8 mouse cellular contexts compared by ENCODE assay signal in the genomic region with DNA sequence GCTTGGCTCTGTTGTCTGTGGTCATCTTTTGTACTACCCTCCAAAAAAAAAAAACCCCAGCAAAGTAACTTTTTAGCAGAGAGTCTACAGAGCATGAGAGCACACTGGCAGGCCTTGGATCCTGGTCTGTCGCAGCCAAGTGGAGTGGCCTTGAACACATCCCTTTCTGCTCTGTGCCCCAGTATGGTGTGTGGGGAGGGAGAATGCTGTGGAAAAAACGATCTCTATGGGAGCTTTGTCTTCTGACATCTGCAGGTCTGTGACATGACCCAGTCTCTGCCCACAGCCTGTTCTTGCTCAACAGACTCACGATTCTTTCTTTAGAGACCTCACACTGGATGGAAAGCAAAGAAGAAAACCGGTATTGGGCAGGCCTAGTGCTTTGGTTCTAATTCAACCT. TPM values are rescaled to one million over a fixed set of nuclear protein-coding genes. Genes with fewer than 3 reads are reported as not detected.
DNase-seq lines count a peak whose midpoint lies in the region; ATAC-seq and TF ChIP-seq lines count a peak whose summit lies in the region.

No protein-coding gene starts in this region.

- peak overlapping the region; percentile 45; the same call in 1 of the 2 replicates for H3K27ac ChIP-seq in cerebellum, adult 2 months (ENCODE audit: insufficient read depth, low read length)
- peak overlapping the region; percentile 89 for H3K27ac ChIP-seq in limb, embryonic 15.5 days

- no peaks in the 10 kb centered on the region for H3K27me3 ChIP-seq in cerebellum, adult 2 months (ENCODE audit: control insufficient read depth, insufficient read depth, low read length)
- H3K27me3 ChIP-seq in limb, embryonic 15.5 days, result no peaks in the 10 kb centered on the region

- ATAC-seq in cerebellum, adult (ENCODE audit: insufficient number of reproducible peaks, low FRiP score, low TSS enrichment), result no peak
- ATAC-seq in limb, embryonic 15.5 days (ENCODE audit: insufficient number of reproducible peaks, low FRiP score, low TSS enrichment, low read depth), result no peak

- H3K4me3 ChIP-seq in cerebellum, adult 2 months (replicated peaks; ENCODE audit: insufficient read depth, low read depth, low read length), result peak overlapping the region; percentile 14
- H3K4me3 ChIP-seq in limb, embryonic 15.5 days, result peak overlapping the region; percentile 78

- no peak overlapping the region for H3K9ac ChIP-seq in limb, embryonic 15.5 days

- DNase-seq in cerebellum, adult 2 months, result no peak
- peak; percentile 7 for DNase-seq in thymus, postnatal 4 days
- no peak for DNase-seq in thymus, postnatal 10 days (ENCODE audit: low spot score in 2 of 2)
- DNase-seq in testis, postnatal 14 days (ENCODE audit: low spot score), result peak; percentile 70
- no peak for DNase-seq in thymus, postnatal 36 days
- no peak for DNase-seq in ovary, postnatal 14 days (ENCODE audit: low spot score)

- peaks cover 20% of the 10 kb centered on the region for H3K4me1 ChIP-seq in cerebellum, adult 2 months (ENCODE audit: control insufficient read depth, insufficient read depth, low read length)
- H3K4me1 ChIP-seq in limb, embryonic 15.5 days, result peaks cover 36% of the 10 kb centered on the region

- no peak for TF ChIP-seq CTCF in cerebellum, adult 2 months (IDR thresholded peaks at IDR 0.05; ENCODE audit: borderline replicate concordance, insufficient read depth, low read depth, low read length)

- no peak for TF ChIP-seq POLR2A in cerebellum, adult 2 months (IDR thresholded peaks at IDR 0.05; ENCODE audit: borderline replicate concordance, insufficient read depth, low read length)

- H3K4me2 ChIP-seq in limb, embryonic 15.5 days, result peak overlapping the region; percentile 90

- WGBS in cerebellum, adult 2 months, result 46% methylated on average over 4 of the region's 4 CpGs
- WGBS in limb, embryonic 15.5 days, result 65% methylated on average over 4 of the region's 4 CpGs

- no peaks in the 10 kb centered on the region for H3K9me3 ChIP-seq in limb, embryonic 15.5 days

- H3K36me3 ChIP-seq in limb, embryonic 15.5 days, result peaks cover 30% of the 10 kb centered on the region

RNA-seq across cellular contexts. Expression of gene Mapk3, which starts 1.6 kb away (rescaled TPM):
- polyA plus RNA-seq in cerebellum, adult 2 months (2012; rRNA removed), result 212 and 229 TPM in 2 replicates
- polyA plus RNA-seq in limb, embryonic 15.5 days (2015; fragmentation: Nextera tagmentation; extraction: Ambion mirVana), result 65.2 and 68.3 TPM in 2 replicates

RNA-seq across cellular contexts. Expression of gene Gdpd3, which starts 5.2 kb away (rescaled TPM):
- polyA plus RNA-seq in cerebellum, adult 2 months (2012; rRNA removed), result 6.0 and 8.0 TPM in 2 replicates
- polyA plus RNA-seq in limb, embryonic 15.5 days (2015; fragmentation: Nextera tagmentation; extraction: Ambion mirVana), result 16.8 and 17.7 TPM in 2 replicates

RNA-seq across cellular contexts. Expression of gene Ypel3, which starts 15.8 kb away (rescaled TPM):
- 628 and 636 TPM in 2 replicates for polyA plus RNA-seq in cerebellum, adult 2 months (2012; rRNA removed)
- polyA plus RNA-seq in limb, embryonic 15.5 days (2015; fragmentation: Nextera tagmentation; extraction: Ambion mirVana), result 117 and 122 TPM in 2 replicates

RNA-seq across cellular contexts. Expression of gene Tbx6, which starts 20.3 kb away (rescaled TPM):
- polyA plus RNA-seq in cerebellum, adult 2 months (2012; rRNA removed), result 2.2 TPM in 2 replicates
- 0.37 and 0.46 TPM in 2 replicates for polyA plus RNA-seq in limb, embryonic 15.5 days (2015; fragmentation: Nextera tagmentation; extraction: Ambion mirVana)

RNA-seq across cellular contexts. Expression of gene Ppp4c, which starts 31.3 kb away (rescaled TPM):
- polyA plus RNA-seq in cerebellum, adult 2 months (2012; rRNA removed), result 110 and 119 TPM in 2 replicates
- polyA plus RNA-seq in limb, embryonic 15.5 days (2015; fragmentation: Nextera tagmentation; extraction: Ambion mirVana), result 212 and 227 TPM in 2 replicates

Comparison
In these comparisons a context has a peak if more than half of its experiments do, and no peak if none do; other contexts are left out.
1. DNase-seq: peak in thymus, postnatal 4 days (single experiment) and testis, postnatal 14 days (single experiment); none in cerebellum, adult 2 months (0 of 2), thymus, postnatal 10 days (0 of 2), thymus, postnatal 36 days (0 of 2) and ovary, postnatal 14 days (single experiment).